Mouse (Mus musculus): ENCODE results near the gene Hipk2. TPM values are rescaled to one million over a fixed set of nuclear protein-coding genes. Genes with fewer than 3 reads are reported as not detected.

The Hipk2 gene
- polyA plus RNA-seq, 1 experiment from 2014 or later: 16.0 TPM

GRCm38 (mm10) chr6:38823827-38824226 lies 52.1 kb downstream of the Hipk2 start:
- no peak overlapping the region for H3K4me2 ChIP-seq (ENCODE audit: low read length)
- ATAC-seq: no peak
- no peak overlapping the region for H3K9ac ChIP-seq (ENCODE audit: low read length)
- H3K4me1 ChIP-seq (ENCODE audit: control insufficient read depth, insufficient read depth, low read length): no peaks in the 10 kb centered on the region
- DNase-seq (ENCODE audit: low spot score): no peak
- no peak overlapping the region for H3K27ac ChIP-seq (ENCODE audit: low read depth, low read length)
- H3K36me3 ChIP-seq (ENCODE audit: control insufficient read depth, insufficient read depth, low read length): peaks cover 3% of the 10 kb centered on the region
- no peaks in the 10 kb centered on the region for H3K27me3 ChIP-seq (replicated peaks; ENCODE audit: control insufficient read depth, insufficient read depth, low read length)
- no peaks in the 10 kb centered on the region for H3K9me3 ChIP-seq (replicated peaks; ENCODE audit: control insufficient read depth, low read length)
- no peak overlapping the region for H3K4me3 ChIP-seq (ENCODE audit: low read depth, low read length)

- DNase-seq (ENCODE audit: low spot score) (no peak), ATAC-seq (no peak)
- no peak overlapping the region for H3K9ac ChIP-seq (ENCODE audit: low read length)
- no peak overlapping the region for H3K4me2 ChIP-seq (ENCODE audit: low read length)
- peaks cover 9% of the 10 kb centered on the region for H3K36me3 ChIP-seq (ENCODE audit: control insufficient read depth, insufficient read depth, low read length)
- H3K9me3 ChIP-seq (replicated peaks; ENCODE audit: control insufficient read depth, low read length): no peaks in the 10 kb centered on the region
- H3K4me1 ChIP-seq (ENCODE audit: control insufficient read depth, insufficient read depth, low read length): no peaks in the 10 kb centered on the region
- WGBS: 97% methylated on average over 4 of the region's 4 CpGs
- H3K4me3 ChIP-seq (ENCODE audit: low read depth, low read length): no peak overlapping the region
- H3K27ac ChIP-seq (ENCODE audit: low read depth, low read length): no peak overlapping the region
- H3K27me3 ChIP-seq (replicated peaks; ENCODE audit: control insufficient read depth, insufficient read depth, low read length): no peaks in the 10 kb centered on the region
These were observed 52.8 kb downstream of the Hipk2 start for GRCm38 (mm10) chr6:38823164-38823563.

GRCm38 (mm10) chr6:38821686-38822085 lies 54.3 kb downstream of the Hipk2 start:
- Histone ChIP-seq H3K4me1 (ENCODE audit: control insufficient read depth, insufficient read depth, low read length) (no peaks in the 10 kb centered on the region), H3K27ac (ENCODE audit: low read depth, low read length) (no peak overlapping the region), H3K9me3 (replicated peaks; ENCODE audit: control insufficient read depth, low read length) (no peaks in the 10 kb centered on the region), H3K4me2 (ENCODE audit: low read length) (no peak overlapping the region), H3K36me3 (ENCODE audit: control insufficient read depth, insufficient read depth, low read length) (peaks cover 23% of the 10 kb centered on the region), H3K9ac (ENCODE audit: low read length) (no peak overlapping the region), H3K4me3 (ENCODE audit: low read depth, low read length) (no peak overlapping the region), H3K27me3 (replicated peaks; ENCODE audit: control insufficient read depth, insufficient read depth, low read length) (no peaks in the 10 kb centered on the region)
- no peak for DNase-seq (ENCODE audit: low spot score)
- no peak for ATAC-seq
- 88% methylated on average over 2 of the region's 2 CpGs for WGBS

GRCm38 (mm10) chr6:38820862-38821261 lies 55.1 kb downstream of the Hipk2 start:
- ATAC-seq: no peak

GRCm38 (mm10) chr6:38816216-38816615 lies 59.7 kb downstream of the Hipk2 start:
- no peaks in the 10 kb centered on the region for H3K4me1 ChIP-seq (ENCODE audit: control insufficient read depth, insufficient read depth, low read length)
- H3K27ac ChIP-seq (ENCODE audit: low read depth, low read length): no peak overlapping the region
- no peak overlapping the region for H3K4me3 ChIP-seq (ENCODE audit: low read depth, low read length)
- ATAC-seq (no peak), DNase-seq (ENCODE audit: low spot score) (no peak)
- no peak overlapping the region for H3K4me2 ChIP-seq (ENCODE audit: low read length)
- no peak overlapping the region for H3K9ac ChIP-seq (ENCODE audit: low read length)
- no peaks in the 10 kb centered on the region for H3K27me3 ChIP-seq (replicated peaks; ENCODE audit: control insufficient read depth, insufficient read depth, low read length)
- H3K36me3 ChIP-seq (ENCODE audit: control insufficient read depth, insufficient read depth, low read length): peaks cover 44% of the 10 kb centered on the region
- 90% methylated on average over 1 of the region's 1 CpGs for WGBS
- H3K9me3 ChIP-seq (replicated peaks; ENCODE audit: control insufficient read depth, low read length): no peaks in the 10 kb centered on the region

More at GRCm38 (mm10) chr6:38820862-38821261, 55.1 kb downstream of the Hipk2 start:
- no peaks in the 10 kb centered on the region for H3K9me3 ChIP-seq (replicated peaks; ENCODE audit: control insufficient read depth, low read length)
- no peak overlapping the region for H3K4me2 ChIP-seq (ENCODE audit: low read length)
- no peaks in the 10 kb centered on the region for H3K4me1 ChIP-seq (ENCODE audit: control insufficient read depth, insufficient read depth, low read length)
- H3K27me3 ChIP-seq (replicated peaks; ENCODE audit: control insufficient read depth, insufficient read depth, low read length): no peaks in the 10 kb centered on the region
- H3K36me3 ChIP-seq (ENCODE audit: control insufficient read depth, insufficient read depth, low read length): peaks cover 31% of the 10 kb centered on the region
- DNase-seq (ENCODE audit: low spot score): no peak
- no peak overlapping the region for H3K27ac ChIP-seq (ENCODE audit: low read depth, low read length)
- H3K4me3 ChIP-seq (ENCODE audit: low read depth, low read length): no peak overlapping the region
- WGBS: 79% methylated on average over 1 of the region's 1 CpGs
- H3K9ac ChIP-seq (ENCODE audit: low read length): no peak overlapping the region

- Histone ChIP-seq H3K4me2 (ENCODE audit: low read length) (no peak overlapping the region), H3K27ac (ENCODE audit: low read depth, low read length) (no peak overlapping the region), H3K9me3 (replicated peaks; ENCODE audit: control insufficient read depth, low read length) (no peaks in the 10 kb centered on the region), H3K36me3 (ENCODE audit: control insufficient read depth, insufficient read depth, low read length) (peaks cover 44% of the 10 kb centered on the region), H3K9ac (ENCODE audit: low read length) (no peak overlapping the region), H3K27me3 (replicated peaks; ENCODE audit: control insufficient read depth, insufficient read depth, low read length) (no peaks in the 10 kb centered on the region), H3K4me1 (ENCODE audit: control insufficient read depth, insufficient read depth, low read length) (no peaks in the 10 kb centered on the region), H3K4me3 (ENCODE audit: low read depth, low read length) (no peak overlapping the region)
- no peak for ATAC-seq
- 73% methylated on average over 2 of the region's 2 CpGs for WGBS
- no peak for DNase-seq (ENCODE audit: low spot score)
These were observed 60.4 kb downstream of the Hipk2 start for GRCm38 (mm10) chr6:38815582-38815981.

- Histone ChIP-seq H3K36me3 (ENCODE audit: control insufficient read depth, insufficient read depth, low read length) (peaks cover 44% of the 10 kb centered on the region), H3K9me3 (replicated peaks; ENCODE audit: control insufficient read depth, low read length) (no peaks in the 10 kb centered on the region), H3K9ac (ENCODE audit: low read length) (no peak overlapping the region), H3K4me2 (ENCODE audit: low read length) (no peak overlapping the region), H3K27me3 (replicated peaks; ENCODE audit: control insufficient read depth, insufficient read depth, low read length) (no peaks in the 10 kb centered on the region), H3K4me1 (ENCODE audit: control insufficient read depth, insufficient read depth, low read length) (no peaks in the 10 kb centered on the region), H3K4me3 (ENCODE audit: low read depth, low read length) (no peak overlapping the region), H3K27ac (ENCODE audit: low read depth, low read length) (no peak overlapping the region)
- ATAC-seq (no peak), DNase-seq (ENCODE audit: low spot score) (no peak)
- 97% methylated on average over 2 of the region's 2 CpGs for WGBS
These were observed 61.3 kb downstream of the Hipk2 start for GRCm38 (mm10) chr6:38814690-38815089.

GRCm38 (mm10) chr6:38811459-38812145 lies 64.4 kb downstream of the Hipk2 start:
- ATAC-seq (no peak), DNase-seq (ENCODE audit: low spot score) (no peak)
- Histone ChIP-seq H3K4me1 (ENCODE audit: control insufficient read depth, insufficient read depth, low read length) (no peaks in the 10 kb centered on the region), H3K27ac (ENCODE audit: low read depth, low read length) (no peak overlapping the region), H3K9ac (ENCODE audit: low read length) (no peak overlapping the region), H3K9me3 (replicated peaks; ENCODE audit: control insufficient read depth, low read length) (no peaks in the 10 kb centered on the region), H3K4me3 (ENCODE audit: low read depth, low read length) (no peak overlapping the region), H3K36me3 (ENCODE audit: control insufficient read depth, insufficient read depth, low read length) (peaks cover 23% of the 10 kb centered on the region; the same call in 1 of the 2 replicates), H3K4me2 (ENCODE audit: low read length) (no peak overlapping the region), H3K27me3 (replicated peaks; ENCODE audit: control insufficient read depth, insufficient read depth, low read length) (no peaks in the 10 kb centered on the region)
- WGBS: 87% methylated on average over 4 of the region's 4 CpGs

- Histone ChIP-seq H3K27ac (ENCODE audit: low read depth, low read length) (no peak overlapping the region), H3K9ac (ENCODE audit: low read length) (no peak overlapping the region), H3K9me3 (replicated peaks; ENCODE audit: control insufficient read depth, low read length) (no peaks in the 10 kb centered on the region), H3K4me2 (ENCODE audit: low read length) (no peak overlapping the region), H3K4me3 (ENCODE audit: low read depth, low read length) (no peak overlapping the region), H3K27me3 (replicated peaks; ENCODE audit: control insufficient read depth, insufficient read depth, low read length) (no peaks in the 10 kb centered on the region), H3K4me1 (ENCODE audit: control insufficient read depth, insufficient read depth, low read length) (no peaks in the 10 kb centered on the region), H3K36me3 (ENCODE audit: control insufficient read depth, insufficient read depth, low read length) (peaks cover 12% of the 10 kb centered on the region; the same call in 1 of the 2 replicates)
- DNase-seq (ENCODE audit: low spot score): no peak
- ATAC-seq: no peak
- WGBS: 81% methylated on average over 2 of the region's 2 CpGs
These were observed 65.9 kb downstream of the Hipk2 start for GRCm38 (mm10) chr6:38810121-38810475.

Data from forebrain, embryonic 14.5 days (tissue).